Mouse (Mus musculus) liver, adult 2 months (tissue): ENCODE data around the gene Adgrl1.

Experiments
- CTCF ChIP-seq: fragments of 200-500 bp; IDR thresholded peaks from 2 replicates; pipeline ENCODE4 v1.5.1; 2011; ENCODE audit warnings: low read depth, low read length, control low read depth
- POLR2A ChIP-seq: fragments of 200-500 bp; IDR thresholded peaks from 2 replicates; pipeline ENCODE4 v1.6.1; 2011; ENCODE audit warnings: low read length, control low read depth; ENCODE audit not compliant: insufficient read depth; ENCODE audit errors: extremely low read depth

DNA sequence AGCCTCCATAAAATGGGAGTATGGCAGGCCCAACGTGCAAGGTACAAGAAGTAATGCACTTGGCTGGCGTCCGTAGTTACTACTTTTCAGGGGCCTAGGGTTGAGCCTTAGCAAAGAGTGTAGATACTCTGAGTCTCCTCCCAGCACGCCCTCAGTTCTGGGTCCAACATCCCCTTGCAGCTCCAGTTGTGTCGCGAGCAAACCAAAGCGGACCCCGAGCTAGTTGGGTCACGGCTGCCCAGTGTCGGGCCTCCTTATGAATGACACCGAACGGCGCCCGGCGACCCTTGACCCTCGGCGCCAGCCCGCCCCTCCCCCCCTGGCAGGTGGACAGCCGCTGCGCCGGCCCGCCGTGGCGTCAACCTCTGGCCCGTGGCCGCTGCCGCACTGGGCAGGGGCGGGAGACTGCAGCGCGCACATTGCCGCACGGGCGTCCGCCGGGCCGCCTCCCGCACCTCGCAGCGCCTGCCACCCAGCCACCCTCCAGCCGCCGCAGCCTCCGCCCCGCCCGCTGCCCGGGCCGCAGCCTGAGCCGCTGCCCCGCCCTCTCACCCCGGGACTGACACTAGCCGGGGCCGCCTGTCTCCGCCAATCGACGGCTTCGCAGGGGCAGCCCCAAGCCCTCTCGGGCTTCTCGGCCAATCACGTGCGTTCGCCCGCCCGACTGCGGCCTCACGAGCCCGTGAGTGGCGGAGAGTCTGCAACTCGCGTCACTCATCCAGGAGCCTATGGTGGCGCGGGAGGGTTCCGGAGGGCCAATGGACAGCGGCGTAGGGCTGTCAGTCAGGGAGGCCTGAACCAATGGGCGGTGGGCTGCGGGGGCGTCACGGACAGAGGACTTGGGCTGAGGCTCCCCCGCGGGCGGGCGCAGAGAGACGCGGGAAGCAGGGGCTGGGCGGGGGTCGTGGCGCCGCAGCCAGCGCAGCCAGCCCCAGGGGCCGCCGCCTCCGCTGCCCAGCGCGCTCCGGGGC is 72.5 kb downstream of the Adgrl1 start, which contains the start of gene Prkaca:
- peak; percentile 40; the same call in 1 of the 2 replicates for TF ChIP-seq POLR2A
- TF ChIP-seq CTCF: no peak
